Mouse (Mus musculus) neural tube, embryonic 12.5 days (tissue): Measurements from ENCODE around the gene Rras. TPM values are rescaled to one million over a fixed set of nuclear protein-coding genes. Genes with fewer than 3 reads are reported as not detected.

Experiments used
- ATAC-seq: fragments of 200-750 bp; cut with Nextera tagmentation; 2 replicates; pipeline ENCODE4 v1.8.0; 2017; ENCODE audit warnings: low read depth, mild to moderate bottlenecking, moderate TSS enrichment, moderate library complexity; ENCODE audit not compliant: low FRiP score
- H3K27ac ChIP-seq: fragments of 300-500 bp; sonication (generic); 2 replicates; pipeline ENCODE4 v1.5.1; 2016
- H3K27me3 ChIP-seq: fragments of 300-500 bp; sonication (generic); replicated peaks from 2 replicates; pipeline ENCODE4 v1.6.1; 2016; ENCODE audit warnings: mild to moderate bottlenecking
- H3K36me3 ChIP-seq: fragments of 300-500 bp; sonication (generic); 2 replicates; pipeline ENCODE4 v1.6.1; 2016; ENCODE audit warnings: mild to moderate bottlenecking
- H3K4me1 ChIP-seq: fragments of 300-500 bp; sonication (generic); 2 replicates; pipeline ENCODE4 v1.6.1; 2016
- H3K4me2 ChIP-seq: fragments of 300-500 bp; sonication (generic); replicated peaks from 2 replicates; pipeline ENCODE4 v1.6.1; 2016; ENCODE audit warnings: mild to moderate bottlenecking
- H3K4me3 ChIP-seq: fragments of 300-500 bp; sonication (generic); 2 replicates; pipeline ENCODE4 v1.5.1; 2016
- H3K9ac ChIP-seq: fragments of 300-500 bp; sonication (generic); 2 replicates; pipeline ENCODE4 v1.6.1; 2016; ENCODE audit warnings: mild to moderate bottlenecking
- H3K9me3 ChIP-seq: fragments of 300-500 bp; sonication (generic); 2 replicates; pipeline ENCODE4 v1.6.1; 2016; ENCODE audit warnings: mild to moderate bottlenecking
- WGBS: fragments of 180-500 bp; shearing (Covaris S2); methylation state at CpG from one replicate; pipeline ENCODE4 v1.1.7; 2016; 5-methylcytosine and 5-hydroxymethylcytosine counted together
- microRNA-seq: library from miRNA; unstranded; fragments of <30 nt; microRNA quantifications from one replicate; pipeline ENCODE4, GENCODE M21; 2017
- polyA plus RNA-seq: library from polyadenylated mRNA; unstranded; fragments of >200 nt; fragmentation: Nextera tagmentation; extraction: Ambion mirVana; gene quantifications from 2 replicates; pipeline ENCODE4 v1.2.1, GENCODE M21; 2016

Rras gene
- polyA plus RNA-seq, 1 experiment from 2014 or later: 16.8 TPM

- H3K36me3 ChIP-seq: no peaks in the 10 kb centered on the region
- no peak for ATAC-seq
- no peaks in the 10 kb centered on the region for H3K9me3 ChIP-seq
- H3K4me3 ChIP-seq: no peak overlapping the region
- H3K4me1 ChIP-seq: peaks cover 10% of the 10 kb centered on the region; the same call in 1 of the 2 replicates
- 77% methylated on average over 4 of the region's 4 CpGs for WGBS
- H3K4me2 ChIP-seq: no peak overlapping the region
- no peak overlapping the region for H3K9ac ChIP-seq
- no peak overlapping the region for H3K27ac ChIP-seq
- no peaks in the 10 kb centered on the region for H3K27me3 ChIP-seq
Observed at GRCm38 (mm10) chr7:45067190-45067999, 49.6 kb downstream of the Rras start.

- H3K9ac ChIP-seq: no peak overlapping the region
- no peaks in the 10 kb centered on the region for H3K36me3 ChIP-seq
- no peak overlapping the region for H3K27ac ChIP-seq
- H3K4me3 ChIP-seq: no peak overlapping the region
- H3K4me1 ChIP-seq: peaks cover 10% of the 10 kb centered on the region; the same call in 1 of the 2 replicates
- no peaks in the 10 kb centered on the region for H3K9me3 ChIP-seq
- no peaks in the 10 kb centered on the region for H3K27me3 ChIP-seq
- H3K4me2 ChIP-seq: no peak overlapping the region
- 0 out of 2 replicates have a peak, but pooled peaks have one; percentile 48 for ATAC-seq
- WGBS: 42% methylated on average over 5 of the region's 5 CpGs
Observed at GRCm38 (mm10) chr7:45068000-45068318, 50.2 kb downstream of the Rras start.

GRCm38 (mm10) chr7:45069671-45070070, 51.9 kb downstream of the Rras start:
- WGBS: 89% methylated on average over 2 of the region's 2 CpGs
- Histone ChIP-seq H3K36me3 (peaks cover 13% of the 10 kb centered on the region; the same call in 1 of the 2 replicates), H3K9ac (no peak overlapping the region), H3K27ac (no peak overlapping the region), H3K27me3 (no peaks in the 10 kb centered on the region), H3K4me3 (no peak overlapping the region), H3K9me3 (no peaks in the 10 kb centered on the region), H3K4me1 (no peaks in the 10 kb centered on the region), H3K4me2 (no peak overlapping the region)
- ATAC-seq: no peak

Small RNA genes within 50 kb of the gene (microRNA-seq; reads per million reads assigned to microRNA genes)
- not detected for gene Mir7054

Other genes starting within 250 kb of the Rras start
- gene Nup62, start 201.9 kb upstream of the Rras start, polyA plus RNA-seq: 71.3 and 74.7 TPM in 2 replicates
- gene Il4i1, start 201.6 kb upstream of the Rras start, polyA plus RNA-seq: 1.5 and 1.6 TPM in 2 replicates
- 4.8 and 5.1 TPM in 2 replicates for gene Atf5, start 201.3 kb upstream of the Rras start, polyA plus RNA-seq
- gene Akt1s1, start 169.0 kb upstream of the Rras start, polyA plus RNA-seq: 108 and 116 TPM in 2 replicates
- 95.4 and 101 TPM in 2 replicates for gene Tbc1d17, start 168.9 kb upstream of the Rras start, polyA plus RNA-seq
- 32.3 and 39.3 TPM in 2 replicates for gene Pnkp, start 160.8 kb upstream of the Rras start, polyA plus RNA-seq
- 630 and 637 TPM in 2 replicates for gene Ptov1, start 148.2 kb upstream of the Rras start, polyA plus RNA-seq
- gene Med25, start 125.2 kb upstream of the Rras start, polyA plus RNA-seq: 156 and 158 TPM in 2 replicates
- gene Fuz, start 121.9 kb upstream of the Rras start, polyA plus RNA-seq: 17.7 and 19.1 TPM in 2 replicates
- gene Ap2a1, start 88.5 kb upstream of the Rras start, polyA plus RNA-seq: 97.9 and 100 TPM in 2 replicates
- 0.14 TPM in 1 of 2 replicates, not detected in the other for gene Tsks, start 74.8 kb upstream of the Rras start, polyA plus RNA-seq
- 39.7 and 44.1 TPM in 2 replicates for gene Cpt1c, start 43.1 kb upstream of the Rras start, polyA plus RNA-seq
- 595 and 646 TPM in 2 replicates for gene Prmt1, start 31.4 kb upstream of the Rras start, polyA plus RNA-seq
- gene Irf3, start 20.3 kb upstream of the Rras start, polyA plus RNA-seq: 71.0 and 73.4 TPM in 2 replicates
- 41.1 and 42.9 TPM in 2 replicates for gene Bcl2l12, start 19.2 kb upstream of the Rras start, polyA plus RNA-seq
- 47.2 and 47.3 TPM in 2 replicates for gene Scaf1, start 1.6 kb upstream of the Rras start, polyA plus RNA-seq
- gene Prr12, start 34.9 kb downstream of the Rras start, polyA plus RNA-seq: 11.8 and 14.0 TPM in 2 replicates
- gene Nosip, start 44.5 kb downstream of the Rras start, polyA plus RNA-seq: 56.5 and 63.0 TPM in 2 replicates
- 15.2 and 17.9 TPM in 2 replicates for gene Prrg2, start 44.7 kb downstream of the Rras start, polyA plus RNA-seq
- 125 and 139 TPM in 2 replicates for gene Rcn3, start 74.3 kb downstream of the Rras start, polyA plus RNA-seq
- gene Fcgrt, start 85.9 kb downstream of the Rras start, polyA plus RNA-seq: 14.1 and 15.7 TPM in 2 replicates
- gene Rps11, start 106.5 kb downstream of the Rras start, polyA plus RNA-seq: 1,089 and 1,117 TPM in 2 replicates
- 974 and 1,017 TPM in 2 replicates for gene Rpl13a, start 110.8 kb downstream of the Rras start, polyA plus RNA-seq
- gene Gm45713, start 118.3 kb downstream of the Rras start, polyA plus RNA-seq: not detected in 2 replicates
- gene Flt3l, start 118.5 kb downstream of the Rras start, polyA plus RNA-seq: 1.0 and 1.3 TPM in 2 replicates
- gene Pih1d1, start 136.3 kb downstream of the Rras start, polyA plus RNA-seq: 90.2 and 94.0 TPM in 2 replicates
- 37.8 and 42.4 TPM in 2 replicates for gene Aldh16a1, start 136.6 kb downstream of the Rras start, polyA plus RNA-seq
- 2.0 and 2.6 TPM in 2 replicates for gene Slc17a7, start 146.0 kb downstream of the Rras start, polyA plus RNA-seq
- gene Gfy, start 161.6 kb downstream of the Rras start, polyA plus RNA-seq: not detected in 2 replicates
- not detected in 2 replicates for gene Pth2, start 163.0 kb downstream of the Rras start, polyA plus RNA-seq
- 0.42 and 0.74 TPM in 2 replicates for gene Ccdc155, start 186.9 kb downstream of the Rras start, polyA plus RNA-seq
- gene Dkkl1, start 194.2 kb downstream of the Rras start, polyA plus RNA-seq: 7.5 and 7.6 TPM in 2 replicates
- 173 and 178 TPM in 2 replicates for gene Tead2, start 197.8 kb downstream of the Rras start, polyA plus RNA-seq
- gene Cd37, start 221.2 kb downstream of the Rras start, polyA plus RNA-seq: 1.1 and 1.2 TPM in 2 replicates
- 0.20 TPM in 1 of 2 replicates, not detected in the other for gene Slc6a16, start 223.1 kb downstream of the Rras start, polyA plus RNA-seq